Mouse (Mus musculus): ENCODE measurements around the gene Phkg2. TPM values are rescaled to one million over a fixed set of nuclear protein-coding genes. Genes with fewer than 3 reads are reported as not detected.
"Not testable (repeated sequence)": the region's sequence is repeated elsewhere in the genome, so short reads cannot be mapped to it uniquely, and the experiment has no call there.

Phkg2 gene
- polyA plus RNA-seq, 1 experiment from 2014 or later, result 61.6 TPM

- H3K27me3 ChIP-seq (ENCODE audit: control insufficient read depth, insufficient read depth, low read length); H3K4me2 ChIP-seq (ENCODE audit: low read length); H3K9ac ChIP-seq (replicated peaks; ENCODE audit: low read length); H3K9me3 ChIP-seq (ENCODE audit: control insufficient read depth, low read length); DNase-seq; ATAC-seq (ENCODE audit: low FRiP score, low TSS enrichment); H3K4me3 ChIP-seq (replicated peaks; ENCODE audit: low read depth, low read length); H3K27ac ChIP-seq (replicated peaks; ENCODE audit: low read depth, low read length); H3K36me3 ChIP-seq (ENCODE audit: control insufficient read depth, insufficient read depth, low read length): not testable (repeated sequence)
- WGBS, result 89% methylated on average over 6 of the region's 8 CpGs
- H3K4me1 ChIP-seq (ENCODE audit: control insufficient read depth, insufficient read depth, low read length), result peaks cover 19% of the 10 kb centered on the region
Observed at GRCm38 (mm10) chr7:127618402-127618801, 45.3 kb downstream of the Phkg2 start.

DNA sequence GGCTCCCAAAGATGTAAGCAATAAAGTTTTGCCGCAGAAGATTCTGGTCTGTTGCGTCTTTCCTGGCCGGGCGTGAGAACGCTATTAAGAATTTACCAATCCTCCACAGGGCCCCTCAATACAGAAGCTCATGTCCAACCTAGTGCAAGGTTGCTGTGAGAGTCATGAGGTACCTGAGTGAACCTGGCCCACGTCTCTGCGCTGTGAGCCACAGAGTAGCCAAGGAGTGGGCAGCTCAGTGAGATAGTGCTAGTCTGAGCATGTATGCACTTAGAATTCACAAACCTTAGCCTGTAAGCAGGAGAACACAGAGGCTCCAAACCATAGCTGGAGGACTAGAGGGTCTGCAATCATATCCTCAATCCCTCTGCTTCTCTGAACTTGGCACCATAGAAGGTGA is 52.9 kb downstream of the Phkg2 start:
- DNase-seq (no peak), ATAC-seq (ENCODE audit: low FRiP score, low TSS enrichment) (no peak)
- Histone ChIP-seq H3K27ac (replicated peaks; ENCODE audit: low read depth, low read length) (no peak overlapping the region), H3K4me2 (ENCODE audit: low read length) (no peak overlapping the region), H3K9ac (replicated peaks; ENCODE audit: low read length) (no peak overlapping the region), H3K36me3 (ENCODE audit: control insufficient read depth, insufficient read depth, low read length) (no peaks in the 10 kb centered on the region), H3K9me3 (ENCODE audit: control insufficient read depth, low read length) (no peaks in the 10 kb centered on the region), H3K4me3 (replicated peaks; ENCODE audit: low read depth, low read length) (no peak overlapping the region), H3K27me3 (ENCODE audit: control insufficient read depth, insufficient read depth, low read length) (no peaks in the 10 kb centered on the region), H3K4me1 (ENCODE audit: control insufficient read depth, insufficient read depth, low read length) (no peaks in the 10 kb centered on the region)
- 98% methylated on average over 7 of the region's 7 CpGs for WGBS

GRCm38 (mm10) chr7:127626471-127626870 is 53.3 kb downstream of the Phkg2 start:
- Histone ChIP-seq H3K27me3 (ENCODE audit: control insufficient read depth, insufficient read depth, low read length) (no peaks in the 10 kb centered on the region), H3K36me3 (ENCODE audit: control insufficient read depth, insufficient read depth, low read length) (no peaks in the 10 kb centered on the region), H3K9ac (replicated peaks; ENCODE audit: low read length) (no peak overlapping the region), H3K27ac (replicated peaks; ENCODE audit: low read depth, low read length) (no peak overlapping the region), H3K4me2 (ENCODE audit: low read length) (no peak overlapping the region), H3K4me1 (ENCODE audit: control insufficient read depth, insufficient read depth, low read length) (no peaks in the 10 kb centered on the region), H3K9me3 (ENCODE audit: control insufficient read depth, low read length) (no peaks in the 10 kb centered on the region), H3K4me3 (replicated peaks; ENCODE audit: low read depth, low read length) (no peak overlapping the region)
- ATAC-seq (ENCODE audit: low FRiP score, low TSS enrichment), result no peak
- 86% methylated on average over 4 of the region's 4 CpGs for WGBS
- no peak for DNase-seq

DNA sequence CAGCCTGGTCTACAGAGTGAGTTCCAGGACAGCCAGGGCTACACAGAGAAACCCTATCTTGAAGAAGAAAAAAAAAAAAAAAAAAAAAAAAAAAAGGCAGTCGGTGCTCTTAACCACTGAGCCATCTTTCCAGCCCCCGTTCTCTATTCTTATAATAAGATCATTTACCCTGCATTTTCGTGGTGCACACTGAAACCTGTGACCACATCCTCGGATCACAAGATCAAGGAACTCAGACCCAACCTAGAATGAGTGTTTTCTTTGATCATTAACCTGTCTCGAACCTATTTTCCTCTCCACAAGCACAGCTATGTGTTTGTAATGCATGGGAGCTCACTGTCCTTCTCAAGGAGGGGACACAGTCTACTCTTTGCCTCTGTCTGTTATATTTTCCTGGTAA is 55.5 kb downstream of the Phkg2 start:
- ATAC-seq (ENCODE audit: low FRiP score, low TSS enrichment), result no peak

GRCm38 (mm10) chr7:127631416-127631815 is 58.3 kb downstream of the Phkg2 start:
- Histone ChIP-seq H3K4me3 (replicated peaks; ENCODE audit: low read depth, low read length) (no peak overlapping the region), H3K4me2 (ENCODE audit: low read length) (no peak overlapping the region), H3K9ac (replicated peaks; ENCODE audit: low read length) (no peak overlapping the region), H3K4me1 (ENCODE audit: control insufficient read depth, insufficient read depth, low read length) (no peaks in the 10 kb centered on the region), H3K36me3 (ENCODE audit: control insufficient read depth, insufficient read depth, low read length) (no peaks in the 10 kb centered on the region), H3K9me3 (ENCODE audit: control insufficient read depth, low read length) (no peaks in the 10 kb centered on the region), H3K27me3 (ENCODE audit: control insufficient read depth, insufficient read depth, low read length) (no peaks in the 10 kb centered on the region), H3K27ac (replicated peaks; ENCODE audit: low read depth, low read length) (no peak overlapping the region)
- DNase-seq, result no peak
- 70% methylated on average over 4 of the region's 4 CpGs for WGBS
- no peak for ATAC-seq (ENCODE audit: low FRiP score, low TSS enrichment)

More for the DNA sequence above, 55.5 kb downstream of the Phkg2 start:
- Histone ChIP-seq H3K36me3 (ENCODE audit: control insufficient read depth, insufficient read depth, low read length) (no peaks in the 10 kb centered on the region), H3K27me3 (ENCODE audit: control insufficient read depth, insufficient read depth, low read length) (no peaks in the 10 kb centered on the region), H3K9me3 (ENCODE audit: control insufficient read depth, low read length) (no peaks in the 10 kb centered on the region), H3K4me3 (replicated peaks; ENCODE audit: low read depth, low read length) (no peak overlapping the region), H3K4me2 (ENCODE audit: low read length) (no peak overlapping the region), H3K9ac (replicated peaks; ENCODE audit: low read length) (no peak overlapping the region), H3K27ac (replicated peaks; ENCODE audit: low read depth, low read length) (no peak overlapping the region), H3K4me1 (ENCODE audit: control insufficient read depth, insufficient read depth, low read length) (no peaks in the 10 kb centered on the region)
- 82% methylated on average over 5 of the region's 5 CpGs for WGBS
- no peak for DNase-seq

Other genes starting within 250 kb of the Phkg2 start
- gene Zfp768, start 227.8 kb upstream of the Phkg2 start, polyA plus RNA-seq (2014; fragmentation: Nextera tagmentation; extraction: Ambion mirVana), result 5.1 and 12.9 TPM in 2 replicates
- 7.0 and 7.7 TPM in 2 replicates for gene Zfp747, start 197.3 kb upstream of the Phkg2 start, polyA plus RNA-seq (2014; fragmentation: Nextera tagmentation; extraction: Ambion mirVana)
- 5.3 and 6.9 TPM in 2 replicates for gene 9130019O22Rik, start 186.2 kb upstream of the Phkg2 start, polyA plus RNA-seq (2014; fragmentation: Nextera tagmentation; extraction: Ambion mirVana)
- 5.5 and 6.2 TPM in 2 replicates for gene E430018J23Rik, start 179.7 kb upstream of the Phkg2 start, polyA plus RNA-seq (2014; fragmentation: Nextera tagmentation; extraction: Ambion mirVana)
- 4.6 and 5.7 TPM in 2 replicates for gene Zfp764, start 166.5 kb upstream of the Phkg2 start, polyA plus RNA-seq (2014; fragmentation: Nextera tagmentation; extraction: Ambion mirVana)
- 31.9 and 33.9 TPM in 2 replicates for gene Zfp688, start 151.3 kb upstream of the Phkg2 start, polyA plus RNA-seq (2014; fragmentation: Nextera tagmentation; extraction: Ambion mirVana)
- 16.1 and 16.6 TPM in 2 replicates for gene Zfp689, start 124.2 kb upstream of the Phkg2 start, polyA plus RNA-seq (2014; fragmentation: Nextera tagmentation; extraction: Ambion mirVana)
- gene Prr14, start 113.7 kb upstream of the Phkg2 start, polyA plus RNA-seq (2014; fragmentation: Nextera tagmentation; extraction: Ambion mirVana), result 41.8 and 44.3 TPM in 2 replicates
- gene Fbrs, start 94.1 kb upstream of the Phkg2 start, polyA plus RNA-seq (2014; fragmentation: Nextera tagmentation; extraction: Ambion mirVana), result 14.9 and 17.8 TPM in 2 replicates
- 46.1 and 64.3 TPM in 2 replicates for gene Srcap, start 61.4 kb upstream of the Phkg2 start, polyA plus RNA-seq (2014; fragmentation: Nextera tagmentation; extraction: Ambion mirVana)
- 18.8 and 20.8 TPM in 2 replicates for gene Gm42715, start 53.8 kb upstream of the Phkg2 start, polyA plus RNA-seq (2014; fragmentation: Nextera tagmentation; extraction: Ambion mirVana)
- gene Tmem265, start 11.9 kb upstream of the Phkg2 start, polyA plus RNA-seq (2014; fragmentation: Nextera tagmentation; extraction: Ambion mirVana), result 5.1 and 14.5 TPM in 2 replicates
- gene Ccdc189, start 15.3 kb downstream of the Phkg2 start, polyA plus RNA-seq (2014; fragmentation: Nextera tagmentation; extraction: Ambion mirVana), result 9.0 and 12.8 TPM in 2 replicates
- gene Rnf40, start 15.4 kb downstream of the Phkg2 start, polyA plus RNA-seq (2014; fragmentation: Nextera tagmentation; extraction: Ambion mirVana), result 40.7 and 45.0 TPM in 2 replicates
- 22.4 and 31.6 TPM in 2 replicates for gene Zfp629, start 42.5 kb downstream of the Phkg2 start, polyA plus RNA-seq (2014; fragmentation: Nextera tagmentation; extraction: Ambion mirVana)
- 47.2 and 54.0 TPM in 2 replicates for gene Bcl7c, start 135.6 kb downstream of the Phkg2 start, polyA plus RNA-seq (2014; fragmentation: Nextera tagmentation; extraction: Ambion mirVana)
- 3.5 and 4.3 TPM in 2 replicates for gene Ctf1, start 139.4 kb downstream of the Phkg2 start, polyA plus RNA-seq (2014; fragmentation: Nextera tagmentation; extraction: Ambion mirVana)
- gene Ctf2, start 158.8 kb downstream of the Phkg2 start, polyA plus RNA-seq (2014; fragmentation: Nextera tagmentation; extraction: Ambion mirVana), result 0.12 and 0.16 TPM in 2 replicates
- 7.4 and 15.2 TPM in 2 replicates for gene Fbxl19, start 171.2 kb downstream of the Phkg2 start, polyA plus RNA-seq (2014; fragmentation: Nextera tagmentation; extraction: Ambion mirVana)
- gene Orai3, start 196.5 kb downstream of the Phkg2 start, polyA plus RNA-seq (2014; fragmentation: Nextera tagmentation; extraction: Ambion mirVana), result 2.9 and 3.4 TPM in 2 replicates
- gene Setd1a, start 203.3 kb downstream of the Phkg2 start, polyA plus RNA-seq (2014; fragmentation: Nextera tagmentation; extraction: Ambion mirVana), result 24.0 and 27.3 TPM in 2 replicates
- gene Gm49388, start 212.3 kb downstream of the Phkg2 start, polyA plus RNA-seq (2014; fragmentation: Nextera tagmentation; extraction: Ambion mirVana), result not detected in 2 replicates
- gene Hsd3b7, start 227.3 kb downstream of the Phkg2 start, polyA plus RNA-seq (2014; fragmentation: Nextera tagmentation; extraction: Ambion mirVana), result 6.0 and 7.1 TPM in 2 replicates